Mouse (Mus musculus): ENCODE data around the gene Epha4.

DNA sequence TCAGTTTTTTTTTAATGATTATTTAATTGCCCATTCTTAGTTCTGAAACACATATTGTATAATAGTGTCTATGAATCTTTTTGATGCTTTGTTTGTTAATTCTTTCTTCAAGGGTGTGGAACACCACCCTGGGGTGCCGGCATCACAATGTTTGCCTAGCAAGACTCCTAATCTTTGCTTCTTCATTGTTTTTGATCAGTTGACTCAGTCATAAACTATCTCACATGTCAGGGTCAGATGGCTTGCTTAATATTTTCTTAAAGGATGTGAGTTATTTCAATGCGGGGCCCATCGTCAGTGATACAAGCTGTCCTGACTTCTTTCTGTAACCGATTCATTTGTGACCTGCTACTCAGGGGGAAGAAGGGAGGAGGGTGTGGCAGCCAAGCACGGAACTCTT lies 4.3 kb downstream of the Epha4 start:
- TF ChIP-seq CTCF (IDR thresholded peaks at IDR 0.05) (no peak), POLR2A (IDR thresholded peaks at IDR 0.05; ENCODE audit: insufficient read depth, low read depth, low read length) (no peak), EP300 (IDR thresholded peaks at IDR 0.05; ENCODE audit: insufficient read depth, low read depth, low read length) (no peak)

Measured in heart, adult 2 months (tissue).